Mouse (Mus musculus) liver, adult 2 months (tissue): Measurements from ENCODE around the gene Ctdsp2. TPM values are rescaled to one million over a fixed set of nuclear protein-coding genes. Genes with fewer than 3 reads are reported as not detected.

Experiments
- DNase-seq: peaks from one replicate; pipeline ENCODE4 v3.0.0-alpha.2; 2011; ENCODE audit warnings: low read depth, low spot score; ENCODE audit errors: extremely low read depth
- H3K27ac ChIP-seq: fragments of 200-500 bp; replicated peaks from 2 replicates; pipeline ENCODE4 v1.5.1; 2012; ENCODE audit warnings: low read depth, mild to moderate bottlenecking, control low read depth, inconsistent platforms, low read length; ENCODE audit not compliant: insufficient read depth
- H3K27me3 ChIP-seq: fragments of 200-500 bp; 2 replicates; pipeline ENCODE4 v1.6.1; 2012; ENCODE audit warnings: mild to moderate bottlenecking, moderate library complexity, low read length, inconsistent platforms; ENCODE audit not compliant: control insufficient read depth, insufficient read depth
- H3K36me3 ChIP-seq: fragments of 200-500 bp; 2 replicates; pipeline ENCODE4 v1.6.1; 2012; ENCODE audit warnings: low read length, inconsistent platforms; ENCODE audit not compliant: control insufficient read depth, insufficient read depth
- H3K4me1 ChIP-seq: fragments of 200-500 bp; 2 replicates; pipeline ENCODE4 v1.6.1; 2011; ENCODE audit warnings: low read length; ENCODE audit not compliant: control insufficient read depth, insufficient read depth
- H3K4me3 ChIP-seq: fragments of 200-500 bp; 2 replicates; pipeline ENCODE4 v1.5.1; 2011; ENCODE audit warnings: low read depth, mild to moderate bottlenecking, control low read depth, low read length, moderate library complexity; ENCODE audit not compliant: insufficient read depth
- H3K79me2 ChIP-seq: fragments of 200-500 bp; 2 replicates; pipeline ENCODE4 v1.6.1; 2012; ENCODE audit warnings: inconsistent platforms, mild to moderate bottlenecking, low read length, moderate library complexity; ENCODE audit not compliant: control insufficient read depth, insufficient read depth
- H3K9ac ChIP-seq: fragments of 200-500 bp; 2 replicates; pipeline ENCODE4 v1.6.1; 2012; ENCODE audit warnings: low read depth, mild to moderate bottlenecking, control low read depth, inconsistent platforms, low read length
- CTCF ChIP-seq: fragments of 200-500 bp; IDR thresholded peaks from 2 replicates; pipeline ENCODE4 v1.5.1; 2011; ENCODE audit warnings: low read depth, low read length, control low read depth
- POLR2A ChIP-seq: fragments of 200-500 bp; IDR thresholded peaks from 2 replicates; pipeline ENCODE4 v1.6.1; 2011; ENCODE audit warnings: low read length, control low read depth; ENCODE audit not compliant: insufficient read depth; ENCODE audit errors: extremely low read depth
- WGBS: fragments of 180-500 bp; shearing (Covaris S2); methylation state at CpG from one replicate; pipeline ENCODE4 v1.1.7; 2018; 5-methylcytosine and 5-hydroxymethylcytosine counted together
- polyA plus RNA-seq: library from polyadenylated mRNA; depleted of rRNA; stranded (reverse); fragments of >200 nt; gene quantifications from 2 replicates; pipeline ENCODE4 v1.2.3, GENCODE M21; 2012
- total RNA-seq: library from RNA; depleted of rRNA; stranded (reverse); fragments of >200 nt; gene quantifications from 2 replicates; pipeline ENCODE4 v1.2.3, GENCODE M21; 2014

The Ctdsp2 gene
- total and polyA plus RNA-seq, 2 experiments, result 18.4 to 29.3 TPM

GRCm38 (mm10) chr10:126957359-126958107, 21.0 kb upstream of the Ctdsp2 start:
- TF ChIP-seq CTCF, result no peak
- TF ChIP-seq POLR2A, result no peak
- Histone ChIP-seq H3K4me3 (no peak overlapping the region), H3K9ac (no peak overlapping the region)

GRCm38 (mm10) chr10:126960496-126960895, 18.0 kb upstream of the Ctdsp2 start:
- 90% methylated on average over 8 of the region's 8 CpGs for WGBS
- no peak overlapping the region for H3K27ac ChIP-seq
- no peaks in the 10 kb centered on the region for H3K27me3 ChIP-seq
- TF ChIP-seq CTCF, result no peak
- TF ChIP-seq POLR2A, result no peak
- no peak overlapping the region for H3K4me3 ChIP-seq
- H3K79me2 ChIP-seq, result no peaks in the 10 kb centered on the region
- no peak overlapping the region for H3K9ac ChIP-seq
- H3K36me3 ChIP-seq, result no peaks in the 10 kb centered on the region
- DNase-seq, result no peak
- peaks cover 4% of the 10 kb centered on the region; the same call in 1 of the 2 replicates for H3K4me1 ChIP-seq

More at GRCm38 (mm10) chr10:126957359-126958107, 21.0 kb upstream of the Ctdsp2 start:
- 21% methylated on average over 25 of the region's 25 CpGs for WGBS
- peak; percentile 38 for DNase-seq
- Histone ChIP-seq H3K27me3 (no peaks in the 10 kb centered on the region), H3K27ac (no peak overlapping the region), H3K4me1 (peaks cover 4% of the 10 kb centered on the region; the same call in 1 of the 2 replicates), H3K36me3 (no peaks in the 10 kb centered on the region), H3K79me2 (no peaks in the 10 kb centered on the region)

GRCm38 (mm10) chr10:126961757-126962156, 16.8 kb upstream of the Ctdsp2 start:
- no peak overlapping the region for H3K9ac ChIP-seq
- 74% methylated on average over 10 of the region's 10 CpGs for WGBS
- no peak overlapping the region for H3K27ac ChIP-seq
- TF ChIP-seq CTCF, result no peak
- TF ChIP-seq POLR2A, result no peak
- H3K79me2 ChIP-seq, result no peaks in the 10 kb centered on the region
- H3K27me3 ChIP-seq, result no peaks in the 10 kb centered on the region
- no peaks in the 10 kb centered on the region for H3K36me3 ChIP-seq
- peaks cover 4% of the 10 kb centered on the region; the same call in 1 of the 2 replicates for H3K4me1 ChIP-seq
- H3K4me3 ChIP-seq, result no peak overlapping the region
- DNase-seq, result no peak

- Histone ChIP-seq H3K36me3 (no peaks in the 10 kb centered on the region), H3K9ac (no peak overlapping the region), H3K27ac (no peak overlapping the region), H3K4me3 (no peak overlapping the region), H3K4me1 (peaks cover 4% of the 10 kb centered on the region; the same call in 1 of the 2 replicates), H3K79me2 (no peaks in the 10 kb centered on the region), H3K27me3 (no peaks in the 10 kb centered on the region)
- TF ChIP-seq POLR2A, result no peak
- no peak for TF ChIP-seq CTCF
- no peak for DNase-seq
- WGBS, result 43% methylated on average over 15 of the region's 15 CpGs
Measured at GRCm38 (mm10) chr10:126962271-126962965, 16.1 kb upstream of the Ctdsp2 start.

GRCm38 (mm10) chr10:126962966-126963330, 15.6 kb upstream of the Ctdsp2 start:
- no peak overlapping the region for H3K27ac ChIP-seq
- H3K36me3 ChIP-seq, result no peaks in the 10 kb centered on the region
- H3K4me3 ChIP-seq, result no peak overlapping the region
- H3K79me2 ChIP-seq, result no peaks in the 10 kb centered on the region
- DNase-seq, result no peak
- WGBS, result 58% methylated on average over 6 of the region's 6 CpGs
- TF ChIP-seq POLR2A, result no peak
- TF ChIP-seq CTCF, result no peak
- H3K4me1 ChIP-seq, result 0 out of 2 replicates have a peak, but pooled peaks cover under 1% of the 10 kb centered on the region
- H3K27me3 ChIP-seq, result no peaks in the 10 kb centered on the region
- no peak overlapping the region for H3K9ac ChIP-seq
